Mouse (Mus musculus) stomach, embryonic 14.5 days (tissue): ENCODE data around the gene Zfp574. TPM values are rescaled to one million over a fixed set of nuclear protein-coding genes. Genes with fewer than 3 reads are reported as not detected.
A peak's percentile ranks its signal among the peaks of the same experiment; 100 is the strongest.

Source experiments
- ATAC-seq: fragments of 200-750 bp; cut with Nextera tagmentation; 2 replicates; pipeline ENCODE4 v1.8.0; 2017; ENCODE audit warnings: low read depth, moderate TSS enrichment; ENCODE audit not compliant: insufficient number of reproducible peaks, insufficient read depth, low FRiP score
- H3K27ac ChIP-seq: fragments of 300-500 bp; sonication (generic); 2 replicates; pipeline ENCODE4 v1.5.1; 2014; ENCODE audit warnings: mild to moderate bottlenecking, low read length, moderate library complexity, mixed read lengths
- H3K27me3 ChIP-seq: fragments of 300-500 bp; sonication (generic); 2 replicates; pipeline ENCODE4 v1.6.1; 2014; ENCODE audit warnings: low read length, control low read depth, mixed read lengths; ENCODE audit not compliant: control insufficient read depth, insufficient read depth
- H3K36me3 ChIP-seq: fragments of 300-500 bp; sonication (generic); 2 replicates; pipeline ENCODE4 v1.6.1; 2014; ENCODE audit warnings: mild to moderate bottlenecking, control low read depth, low read length, moderate library complexity, mixed read lengths; ENCODE audit not compliant: control insufficient read depth, insufficient read depth
- H3K4me1 ChIP-seq: fragments of 300-500 bp; sonication (generic); 2 replicates; pipeline ENCODE4 v1.6.1; 2014; ENCODE audit warnings: low read length, control low read depth, mixed read lengths; ENCODE audit not compliant: control insufficient read depth, insufficient read depth
- H3K4me2 ChIP-seq: fragments of 300-500 bp; sonication (generic); replicated peaks from 2 replicates; pipeline ENCODE4 v1.6.1; 2014; ENCODE audit warnings: low read depth, low read length, control low read depth
- H3K4me3 ChIP-seq: fragments of 300-500 bp; sonication (generic); 2 replicates; pipeline ENCODE4 v1.5.1; 2014; ENCODE audit warnings: low read depth, low read length, control low read depth
- H3K9ac ChIP-seq: fragments of 300-500 bp; sonication (generic); replicated peaks from 2 replicates; pipeline ENCODE4 v1.6.1; 2014; ENCODE audit warnings: low read depth, mild to moderate bottlenecking, control low read depth, low read length, moderate library complexity, mixed read lengths
- H3K9me3 ChIP-seq: fragments of 300-500 bp; sonication (generic); 2 replicates; pipeline ENCODE4 v1.6.1; 2016; ENCODE audit warnings: low read depth, low read length, control low read depth; ENCODE audit not compliant: control insufficient read depth
- WGBS: fragments of 180-500 bp; shearing (Covaris S2); extraction: QIAGEN DNeasy Blood & Tissue Kit; methylation state at CpG from one replicate; pipeline ENCODE4 v1.1.7; 2014; 5-methylcytosine and 5-hydroxymethylcytosine counted together
- polyA plus RNA-seq: library from polyadenylated mRNA; unstranded; fragments of >200 nt; fragmentation: Nextera tagmentation; extraction: Ambion mirVana; gene quantifications from 2 replicates; pipeline ENCODE4 v1.2.1, GENCODE M21; 2014

The Zfp574 gene
- polyA plus RNA-seq, 1 experiment from 2014 or later: 27.9 TPM

- no peak overlapping the region for H3K4me3 ChIP-seq
- H3K27ac ChIP-seq: no peak overlapping the region
- no peaks in the 10 kb centered on the region for H3K36me3 ChIP-seq
- no peaks in the 10 kb centered on the region for H3K4me1 ChIP-seq
- no peaks in the 10 kb centered on the region for H3K27me3 ChIP-seq
- no peaks in the 10 kb centered on the region for H3K9me3 ChIP-seq
- ATAC-seq: no peak
- H3K9ac ChIP-seq: no peak overlapping the region
- whole genome bisulfite sequencing: 82% methylated on average over 9 of the region's 9 CpGs
- no peak overlapping the region for H3K4me2 ChIP-seq
Measured at GRCm38 (mm10) chr7:25110336-25110735, 38.0 kb downstream of the Zfp574 start.

GRCm38 (mm10) chr7:25112178-25112955 lies 40.0 kb downstream of the Zfp574 start:
- H3K4me2 ChIP-seq: no peak overlapping the region
- no peak overlapping the region for H3K27ac ChIP-seq
- ATAC-seq: 0 out of 2 replicates have a peak, but pooled peaks have one; percentile 46
- H3K4me1 ChIP-seq: no peaks in the 10 kb centered on the region
- no peaks in the 10 kb centered on the region for H3K36me3 ChIP-seq
- no peaks in the 10 kb centered on the region for H3K9me3 ChIP-seq
- no peak overlapping the region for H3K4me3 ChIP-seq
- H3K9ac ChIP-seq: no peak overlapping the region
- 84% methylated on average over 17 of the region's 17 CpGs for WGBS
- no peaks in the 10 kb centered on the region for H3K27me3 ChIP-seq

- WGBS: 84% methylated on average over 16 of the region's 16 CpGs
Measured at GRCm38 (mm10) chr7:25112956-25113603, 40.7 kb downstream of the Zfp574 start.

GRCm38 (mm10) chr7:25120061-25120834 lies 47.9 kb downstream of the Zfp574 start:
- Histone ChIP-seq H3K9ac (no peak overlapping the region), H3K4me1 (no peaks in the 10 kb centered on the region; the same call in 1 of the 2 replicates), H3K9me3 (no peaks in the 10 kb centered on the region), H3K27ac (no peak overlapping the region), H3K27me3 (no peaks in the 10 kb centered on the region), H3K36me3 (no peaks in the 10 kb centered on the region), H3K4me2 (no peak overlapping the region), H3K4me3 (no peak overlapping the region)
- no peak for ATAC-seq
- 62% methylated on average over 25 of the region's 25 CpGs for WGBS

More at GRCm38 (mm10) chr7:25112956-25113603, 40.7 kb downstream of the Zfp574 start:
- ATAC-seq: no peak
- H3K9me3 ChIP-seq: no peaks in the 10 kb centered on the region
- H3K27me3 ChIP-seq: no peaks in the 10 kb centered on the region
- no peak overlapping the region for H3K27ac ChIP-seq
- H3K4me3 ChIP-seq: no peak overlapping the region
- H3K9ac ChIP-seq: no peak overlapping the region
- H3K4me1 ChIP-seq: no peaks in the 10 kb centered on the region
- no peak overlapping the region for H3K4me2 ChIP-seq
- no peaks in the 10 kb centered on the region for H3K36me3 ChIP-seq

GRCm38 (mm10) chr7:25121240-25121786 lies 48.9 kb downstream of the Zfp574 start:
- Histone ChIP-seq H3K4me3 (no peak overlapping the region), H3K4me2 (no peak overlapping the region), H3K9me3 (no peaks in the 10 kb centered on the region), H3K27ac (no peak overlapping the region), H3K9ac (no peak overlapping the region), H3K27me3 (no peaks in the 10 kb centered on the region), H3K36me3 (no peaks in the 10 kb centered on the region), H3K4me1 (no peaks in the 10 kb centered on the region; the same call in 1 of the 2 replicates)
- ATAC-seq: no peak
- WGBS: 63% methylated on average over 13 of the region's 13 CpGs

GRCm38 (mm10) chr7:25125716-25126281 lies 53.4 kb downstream of the Zfp574 start:
- no peak overlapping the region for H3K9ac ChIP-seq
- H3K9me3 ChIP-seq: no peaks in the 10 kb centered on the region
- ATAC-seq: no peak

GRCm38 (mm10) chr7:25127971-25128370 lies 55.6 kb downstream of the Zfp574 start:
- Histone ChIP-seq H3K4me3 (no peak overlapping the region), H3K9ac (no peak overlapping the region), H3K4me1 (no peaks in the 10 kb centered on the region), H3K9me3 (no peaks in the 10 kb centered on the region), H3K27ac (no peak overlapping the region), H3K27me3 (peaks cover 8% of the 10 kb centered on the region; the same call in 1 of the 2 replicates), H3K36me3 (no peaks in the 10 kb centered on the region), H3K4me2 (no peak overlapping the region)
- no peak for ATAC-seq
- WGBS: 50% methylated on average over 9 of the region's 9 CpGs

More at GRCm38 (mm10) chr7:25125716-25126281, 53.4 kb downstream of the Zfp574 start:
- WGBS: 78% methylated on average over 10 of the region's 10 CpGs
- Histone ChIP-seq H3K27ac (no peak overlapping the region), H3K27me3 (no peaks in the 10 kb centered on the region), H3K4me2 (no peak overlapping the region), H3K4me1 (no peaks in the 10 kb centered on the region), H3K36me3 (no peaks in the 10 kb centered on the region), H3K4me3 (no peak overlapping the region)
